In genomic region chr11:88522114-88522513, GRCm38 (mm10) we compare ENCODE assay signal across 23 mouse cellular contexts.
DNase-seq lines count a peak whose midpoint lies in the region; ATAC-seq and TF ChIP-seq lines count a peak whose summit lies in the region.
"Had no signal": no experiment of that assay in that cellular context is flagged by ENCODE, and none has a peak within 500 bp of the region (broad histone marks: within the 10 kb centered on the region; RNA-seq: fewer than 3 reads in every experiment).

No protein-coding gene starts in this region.

- intact Hi-C loops in gastrocnemius, adult 2 months (cut with DNase I), result no loop called here

- no peak for ATAC-seq in heart, embryonic 16.5 days (replicated peaks; ENCODE audit: extremely low read depth, insufficient read depth, low FRiP score)
- no peak for ATAC-seq in liver, postnatal 0 days
- ATAC-seq in liver, embryonic 12.5 days, result no peak
- no peak for ATAC-seq in hindbrain, postnatal 0 days
- ATAC-seq: forebrain, embryonic 16.5 days; lung, postnatal 0 days had no signal

- no peak for TF ChIP-seq CTCF in gastrocnemius, adult 2 months (IDR thresholded peaks at IDR 0.05)
- TF ChIP-seq CTCF in liver, postnatal 0 days (IDR thresholded peaks at IDR 0.05; ENCODE audit: low read depth), result no peak
- TF ChIP-seq CTCF in hindbrain, postnatal 0 days (IDR thresholded peaks at IDR 0.05; ENCODE audit: low read depth), result no peak

- WGBS in heart, embryonic 16.5 days, result 39% methylated on average over 5 of the region's 5 CpGs
- 71% methylated on average over 5 of the region's 5 CpGs for WGBS in liver, postnatal 0 days (ENCODE audit: insufficient replicate concordance)
- WGBS in liver, embryonic 12.5 days (ENCODE audit: insufficient replicate concordance), result 59% methylated on average over 5 of the region's 5 CpGs
- WGBS in hindbrain, postnatal 0 days, result 79% methylated on average over 5 of the region's 5 CpGs

- no peak overlapping the region for H3K4me2 ChIP-seq in heart, embryonic 16.5 days (ENCODE audit: low read depth, low read length)
- no peak overlapping the region for H3K4me2 ChIP-seq in liver, postnatal 0 days (ENCODE audit: low read depth, low read length)
- no peak overlapping the region for H3K4me2 ChIP-seq in liver, embryonic 12.5 days
- H3K4me2 ChIP-seq in hindbrain, postnatal 0 days (ENCODE audit: low read depth, low read length), result no peak overlapping the region
- H3K4me2 ChIP-seq: hindbrain, embryonic 15.5 days had no signal

- H3K9ac ChIP-seq in heart, embryonic 16.5 days (ENCODE audit: low read length), result no peak overlapping the region
- no peak overlapping the region for H3K9ac ChIP-seq in liver, postnatal 0 days (replicated peaks)
- no peak overlapping the region for H3K9ac ChIP-seq in liver, embryonic 12.5 days
- H3K9ac ChIP-seq in hindbrain, postnatal 0 days (replicated peaks; ENCODE audit: low read length), result no peak overlapping the region
- H3K9ac ChIP-seq: hindbrain, embryonic 15.5 days had no signal

- TF ChIP-seq EP300 in liver, postnatal 0 days (IDR thresholded peaks at IDR 0.05; ENCODE audit: low read depth), result 0 out of 2 replicates have a peak, but pooled peaks have one; percentile 12

- H3K27ac ChIP-seq in gastrocnemius, adult 2 months, result peak overlapping the region; percentile 44; the same call in 1 of the 2 replicates
- H3K27ac ChIP-seq in heart, embryonic 16.5 days (ENCODE audit: low read length), result peak overlapping the region; percentile 51
- no peak overlapping the region for H3K27ac ChIP-seq in liver, postnatal 0 days (ENCODE audit: low read depth)
- no peak overlapping the region for H3K27ac ChIP-seq in liver, embryonic 12.5 days
- peak overlapping the region; percentile 48; the same call in 1 of the 2 replicates for H3K27ac ChIP-seq in hindbrain, postnatal 0 days
- H3K27ac ChIP-seq: forebrain, embryonic 10.5 days; left cerebral cortex, adult 2 months; macrophage had no signal

- no peak overlapping the region for H3K4me3 ChIP-seq in gastrocnemius, adult 2 months
- H3K4me3 ChIP-seq in heart, embryonic 16.5 days (ENCODE audit: low read length), result no peak overlapping the region
- H3K4me3 ChIP-seq in liver, postnatal 0 days (ENCODE audit: low read depth, low read length), result no peak overlapping the region
- no peak overlapping the region for H3K4me3 ChIP-seq in liver, embryonic 12.5 days
- H3K4me3 ChIP-seq in hindbrain, postnatal 0 days (ENCODE audit: low read length), result no peak overlapping the region
- H3K4me3 ChIP-seq: forebrain, embryonic 10.5 days; hindbrain, embryonic 15.5 days; left cerebral cortex, adult 2 months had no signal

- H3K4me1 ChIP-seq in heart, embryonic 16.5 days (ENCODE audit: control insufficient read depth, insufficient read depth, low read length), result peaks cover 68% of the 10 kb centered on the region
- peaks cover 13% of the 10 kb centered on the region; the same call in 1 of the 2 replicates for H3K4me1 ChIP-seq in liver, postnatal 0 days (ENCODE audit: insufficient read depth)
- peaks cover 53% of the 10 kb centered on the region for H3K4me1 ChIP-seq in liver, embryonic 12.5 days
- H3K4me1 ChIP-seq in hindbrain, postnatal 0 days (ENCODE audit: insufficient read depth, low read length), result peaks cover 48% of the 10 kb centered on the region

- H3K9me3 ChIP-seq in heart, embryonic 16.5 days (replicated peaks; ENCODE audit: control insufficient read depth, low read length), result no peaks in the 10 kb centered on the region
- H3K9me3 ChIP-seq in liver, postnatal 0 days (ENCODE audit: low read length), result no peaks in the 10 kb centered on the region
- H3K9me3 ChIP-seq in liver, embryonic 12.5 days (replicated peaks), result no peaks in the 10 kb centered on the region
- H3K9me3 ChIP-seq in hindbrain, postnatal 0 days (ENCODE audit: low read length), result no peaks in the 10 kb centered on the region
- H3K9me3 ChIP-seq: forebrain, embryonic 10.5 days; hindbrain, embryonic 15.5 days had no signal

- no peak for DNase-seq in gastrocnemius, adult 2 months
- no peak for DNase-seq in gastrocnemius, adult 8-10 months (ENCODE audit: low spot score in 2 of 2)
- DNase-seq in heart, postnatal 4 days, result no peak
- DNase-seq in liver, postnatal 0 days, result no peak
- DNase-seq in hindbrain, postnatal 0 days (ENCODE audit: low spot score), result no peak
- no peak for DNase-seq in embryo, embryonic 10 days (ENCODE audit: low spot score)
- DNase-seq: adrenal gland, postnatal 10 days; cerebellum, adult 2 months; cerebellum, postnatal 25 days; gastrocnemius, postnatal 25 days; kidney, adult 18-20 months; kidney, postnatal 10 days; right cerebral cortex, postnatal 14 days; spleen, adult 18-20 months; thymus, postnatal 25 days had no signal

- H3K36me3 ChIP-seq in heart, embryonic 16.5 days (ENCODE audit: control insufficient read depth, insufficient read depth), result no peaks in the 10 kb centered on the region
- H3K36me3 ChIP-seq in liver, postnatal 0 days (replicated peaks; ENCODE audit: insufficient read depth, low read length), result no peaks in the 10 kb centered on the region
- H3K36me3 ChIP-seq in liver, embryonic 12.5 days, result no peaks in the 10 kb centered on the region; the same call in 1 of the 2 replicates
- H3K36me3 ChIP-seq in hindbrain, postnatal 0 days (ENCODE audit: insufficient read depth, low read length), result no peaks in the 10 kb centered on the region
- H3K36me3 ChIP-seq: hindbrain, embryonic 15.5 days had no signal

- H3K27me3 ChIP-seq in heart, embryonic 16.5 days (ENCODE audit: control insufficient read depth, insufficient read depth, low read length), result no peaks in the 10 kb centered on the region
- H3K27me3 ChIP-seq in liver, postnatal 0 days (ENCODE audit: insufficient read depth, low read length), result no peaks in the 10 kb centered on the region
- no peaks in the 10 kb centered on the region for H3K27me3 ChIP-seq in liver, embryonic 12.5 days (replicated peaks)
- no peaks in the 10 kb centered on the region for H3K27me3 ChIP-seq in hindbrain, postnatal 0 days (ENCODE audit: insufficient read depth, low read length)
- H3K27me3 ChIP-seq: hindbrain, embryonic 15.5 days had no signal

Comparison
In these comparisons a context has a peak if more than half of its experiments do, and no peak if none do; other contexts are left out.
1. H3K27ac ChIP-seq: peak in gastrocnemius, adult 2 months (single experiment), heart, embryonic 16.5 days (single experiment) and hindbrain, postnatal 0 days (single experiment); none in liver, postnatal 0 days (single experiment) and liver, embryonic 12.5 days (single experiment).